Mouse (Mus musculus) layer of hippocampus, adult 9-11 months (tissue): ENCODE data around the gene Klhdc8b.

Experiments used
- DNase-seq: peaks from one replicate; pipeline ENCODE4 v3.0.0; 2022

Gene Klhdc8b

GRCm38 (mm10) chr9:108461181-108461631 is at the start of gene Klhdc8b:
TSS of gene Klhdc8b (minus strand) at chr9:108461581.
- no peak for DNase-seq

- no peak for DNase-seq
These were observed 47.4 kb upstream of the Klhdc8b start for GRCm38 (mm10) chr9:108508776-108509175.

GRCm38 (mm10) chr9:108507619-108508434 is 46.4 kb upstream of the Klhdc8b start, which contains the start of gene Qars:
TSS of gene Qars (plus strand) at chr9:108507706.
- peak; percentile 96 for DNase-seq

GRCm38 (mm10) chr9:108506901-108507300 is 45.5 kb upstream of the Klhdc8b start:
- DNase-seq: no peak

- DNase-seq: no peak
These were observed 38.6 kb upstream of the Klhdc8b start for GRCm38 (mm10) chr9:108499943-108500342.

- DNase-seq: no peak
These were observed 37.9 kb upstream of the Klhdc8b start for GRCm38 (mm10) chr9:108499231-108499630.

- DNase-seq: no peak
These were observed 33.5 kb upstream of the Klhdc8b start for GRCm38 (mm10) chr9:108494905-108495304.

GRCm38 (mm10) chr9:108494146-108494825 is 32.9 kb upstream of the Klhdc8b start:
- DNase-seq: no peak

GRCm38 (mm10) chr9:108493246-108493645 is 31.9 kb upstream of the Klhdc8b start:
- no peak for DNase-seq

- no peak for DNase-seq
These were observed 30.8 kb upstream of the Klhdc8b start for GRCm38 (mm10) chr9:108492043-108492750.

GRCm38 (mm10) chr9:108491286-108491580 is 29.9 kb upstream of the Klhdc8b start:
- no peak for DNase-seq

GRCm38 (mm10) chr9:108490559-108491285 is 29.3 kb upstream of the Klhdc8b start, which contains the start of gene Usp19:
TSS of gene Usp19 (plus strand) at chr9:108490602.
- peak; percentile 98 for DNase-seq

- no peak for DNase-seq
These were observed 28.5 kb upstream of the Klhdc8b start for GRCm38 (mm10) chr9:108489702-108490558.

GRCm38 (mm10) chr9:108489215-108489614 is 27.8 kb upstream of the Klhdc8b start:
- no peak for DNase-seq

- no peak for DNase-seq
These were observed 27.0 kb upstream of the Klhdc8b start for GRCm38 (mm10) chr9:108488403-108488802.

GRCm38 (mm10) chr9:108486973-108487530 is 25.7 kb upstream of the Klhdc8b start:
- no peak for DNase-seq

GRCm38 (mm10) chr9:108485301-108485875 is 24.0 kb upstream of the Klhdc8b start:
- DNase-seq: no peak

- no peak for DNase-seq
These were observed 22.6 kb upstream of the Klhdc8b start for GRCm38 (mm10) chr9:108484021-108484420.

GRCm38 (mm10) chr9:108483051-108483790 is 21.8 kb upstream of the Klhdc8b start:
- no peak for DNase-seq

GRCm38 (mm10) chr9:108481520-108482210 is 20.3 kb upstream of the Klhdc8b start:
- DNase-seq: no peak
